In the genomic region with DNA sequence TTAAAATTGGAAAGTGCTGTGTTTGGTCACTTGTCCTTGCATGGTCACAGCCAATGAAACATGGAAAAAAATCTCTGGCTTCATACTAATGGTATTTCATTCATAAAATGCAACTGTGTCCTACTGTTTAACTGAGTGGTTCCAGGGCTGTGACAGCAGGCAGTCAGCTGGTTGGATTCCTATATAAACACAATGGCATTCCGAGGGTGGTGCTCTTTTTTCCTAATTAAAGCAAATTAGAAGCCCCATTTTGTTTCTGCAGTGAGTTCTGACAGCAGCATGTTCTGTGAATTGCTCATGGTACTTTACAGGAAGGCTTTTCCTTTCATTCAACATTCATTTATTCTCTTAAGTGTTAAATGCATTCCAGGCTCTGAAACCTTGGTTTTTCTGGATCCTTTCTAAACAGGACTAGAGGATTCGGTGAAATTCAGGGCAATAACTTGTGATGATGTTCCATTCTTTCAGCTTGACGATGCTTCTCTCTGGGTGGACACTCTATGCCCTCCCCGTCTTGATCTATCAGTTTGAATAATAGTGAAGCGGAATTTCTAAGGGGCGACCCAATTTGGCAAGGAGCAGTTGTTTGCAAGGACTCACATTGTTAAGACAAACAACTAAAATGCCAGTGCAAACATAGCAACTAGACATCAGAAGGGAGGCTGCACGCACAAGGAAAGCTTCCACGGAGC, we compare ENCODE assay signal across 18 mouse cellular contexts.
"Had no signal": no experiment of that assay in that cellular context is flagged by ENCODE, and none has a peak within 500 bp of the region (broad histone marks: within the 10 kb centered on the region; RNA-seq: fewer than 3 reads in every experiment).

No protein-coding gene starts in this region.

- H3K27ac ChIP-seq: kidney, postnatal 0 days; limb, embryonic 12.5 days; liver, embryonic 13.5 days; lung, embryonic 15.5 days; macrophage; midbrain, embryonic 12.5 days; neural tube, embryonic 12.5 days had no signal

- H3K36me3 ChIP-seq: limb, embryonic 12.5 days; liver, embryonic 13.5 days; lung, embryonic 15.5 days; midbrain, embryonic 12.5 days; neural tube, embryonic 12.5 days had no signal

- DNase-seq: kidney, adult 9 months; kidney, postnatal 36 days; layer of hippocampus, adult 9-11 months; layer of hippocampus, postnatal 36 days; liver; liver, embryonic 13.5 days; liver, postnatal 0 days; lung, postnatal 14 days; right cerebral cortex, postnatal 14 days; thymus, adult 18-20 months; thymus, postnatal 14 days had no signal

- ATAC-seq: liver, postnatal 0 days had no signal

- H3K9ac ChIP-seq: limb, embryonic 12.5 days; liver, embryonic 13.5 days; liver, postnatal 0 days; lung, embryonic 15.5 days; midbrain, embryonic 12.5 days; neural tube, embryonic 12.5 days had no signal

- H3K4me3 ChIP-seq: limb, embryonic 12.5 days; liver, embryonic 13.5 days; lung, embryonic 15.5 days; midbrain, embryonic 12.5 days; neural tube, embryonic 12.5 days had no signal

- H3K4me1 ChIP-seq: liver, embryonic 13.5 days; lung, embryonic 15.5 days; megakaryocyte, embryonic 14.5 days; neural tube, embryonic 12.5 days had no signal

- H3K4me2 ChIP-seq: limb, embryonic 12.5 days; liver, embryonic 13.5 days; lung, embryonic 15.5 days; midbrain, embryonic 12.5 days; neural tube, embryonic 12.5 days had no signal

- H3K27me3 ChIP-seq: limb, embryonic 12.5 days; liver, embryonic 13.5 days; lung, embryonic 15.5 days; megakaryocyte, embryonic 14.5 days; midbrain, embryonic 12.5 days; neural tube, embryonic 12.5 days had no signal

- H3K9me3 ChIP-seq: limb, embryonic 12.5 days; liver, embryonic 13.5 days; lung, embryonic 15.5 days; megakaryocyte, embryonic 14.5 days; midbrain, embryonic 12.5 days; neural tube, embryonic 12.5 days had no signal
